Mouse (Mus musculus): ENCODE results near the gene Rlbp1. TPM values are rescaled to one million over a fixed set of nuclear protein-coding genes. Genes with fewer than 3 reads are reported as not detected.

Rlbp1 gene
- polyA plus RNA-seq, 3 experiments from 2014 or later: not detected

Other genes with a start within 250 kb of the Rlbp1 start
- 10 to 100 TPM; 16.7 to 18.5 (median 18.4) TPM for gene Mfge8, start 238.0 kb downstream of the Rlbp1 start, polyA plus RNA-seq (2017; shearing (Covaris generic))
- 10 to 100 TPM; 16.0 to 35.6 (median 29.9) TPM for gene Abhd2, start 113.8 kb downstream of the Rlbp1 start, polyA plus RNA-seq (2017; shearing (Covaris generic))
- 1 to 10 TPM; 3.2 to 8.4 (median 6.1) TPM for gene Fanci, start 4.9 kb upstream of the Rlbp1 start, polyA plus RNA-seq (2017; shearing (Covaris generic))
- gene Polg, start 79.3 kb upstream of the Rlbp1 start, polyA plus RNA-seq (2017; shearing (Covaris generic)): 10 to 100 TPM; 15.0 to 37.4 (median 27.3) TPM
- gene Rhcg, start 230.6 kb upstream of the Rlbp1 start, polyA plus RNA-seq (2017; shearing (Covaris generic)): not detected

Measured in inflammation-experienced regulatory T-cells, adult 6 months (primary cell).